Mouse (Mus musculus) adipose tissue, adult 10 weeks (tissue): Measurements from ENCODE around the gene Mycbp2. TPM values are rescaled to one million over a fixed set of nuclear protein-coding genes. Genes with fewer than 3 reads are reported as not detected.

ENCODE experiments used
- polyA plus RNA-seq: library from polyadenylated mRNA; stranded (reverse); fragments of 350-450 nt; fragmentation: Illumina TruSeq; extraction: RNeasy Lipid Tissue Mini Kit (QIAGEN cat#74804); gene quantifications from one replicate; pipeline ENCODE4 v1.2.3, GENCODE M21; 2014; ENCODE audit warnings: low read depth, low replicate concordance

Gene Mycbp2
- 114 TPM for polyA plus RNA-seq

GRCm38 (mm10) chr14:103346729-103347505 lies at the start of gene Mycbp2:
TSS of gene Mycbp2 (minus strand) at chr14:103346814.

GRCm38 (mm10) chr14:103099238-103099933 lies 247.2 kb downstream of the Mycbp2 start, which contains the start of gene Fbxl3:
TSS of gene Fbxl3 (minus strand) at chr14:103099566.

GRCm38 (mm10) chr14:103069864-103070611 lies 276.6 kb downstream of the Mycbp2 start, which contains the start of gene Cln5:
TSS of gene Cln5 (plus strand) at chr14:103070216.

Other genes starting within 250 kb of the Mycbp2 start
- gene Fbxl3, start 247.2 kb downstream of the Mycbp2 start, polyA plus RNA-seq, result 53.8 TPM
- 18.1 TPM for gene Scel, start 166.5 kb upstream of the Mycbp2 start, polyA plus RNA-seq